In the genomic region with DNA sequence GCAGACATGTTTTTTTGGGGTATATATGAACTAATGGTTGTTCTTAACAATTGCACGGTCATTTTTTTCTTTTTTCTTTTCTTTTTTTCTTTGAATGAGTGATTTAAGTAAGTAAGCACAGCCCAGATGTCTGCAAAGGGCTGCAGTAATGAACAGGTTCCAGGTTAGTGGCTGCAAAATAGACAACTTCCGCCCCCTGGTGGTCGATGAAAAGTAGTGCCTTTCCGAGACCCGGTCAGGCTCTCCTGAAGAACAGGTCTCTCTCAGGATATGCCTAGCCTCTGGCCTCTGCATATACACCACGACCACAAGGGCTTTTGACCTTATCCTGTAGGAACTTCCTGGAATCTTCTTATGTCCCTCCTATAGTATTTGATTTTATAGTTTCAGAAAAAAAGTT, we compare ENCODE assay signal across 8 mouse cellular contexts. TPM values are rescaled to one million over a fixed set of nuclear protein-coding genes. Genes with fewer than 3 reads are reported as not detected.
A peak's percentile ranks its signal among the peaks of the same experiment; 100 is the strongest.
DNase-seq lines count a peak whose midpoint lies in the region; ATAC-seq and TF ChIP-seq lines count a peak whose summit lies in the region.

No protein-coding gene starts in this region.

- 2% methylated on average over 6 of the region's 6 CpGs for WGBS in hindbrain, embryonic 16.5 days

- no peaks in the 10 kb centered on the region for H3K36me3 ChIP-seq in hindbrain, embryonic 16.5 days (ENCODE audit: control insufficient read depth, insufficient read depth, low read length)

- intact Hi-C loops in left cerebral cortex, adult 2 months (cut with DNase I): loop anchor here (1.0 to 2.0 kb wide), 3 partner anchors 111 to 297 kb away; no protein-coding TSS in a partner anchor

- peak overlapping the region; percentile 41 for H3K4me3 ChIP-seq in hindbrain, embryonic 16.5 days (ENCODE audit: low read length)
- H3K4me3 ChIP-seq in left cerebral cortex, adult 2 months: peak overlapping the region; percentile 43

- no peak overlapping the region for H3K27ac ChIP-seq in hindbrain, embryonic 16.5 days (ENCODE audit: low read depth, low read length)
- H3K27ac ChIP-seq in left cerebral cortex, adult 2 months: no peak overlapping the region

- no peaks in the 10 kb centered on the region for H3K4me1 ChIP-seq in hindbrain, embryonic 16.5 days (ENCODE audit: control insufficient read depth, insufficient read depth, low read depth, low read length)

- TF ChIP-seq CTCF in left cerebral cortex, adult 2 months (IDR thresholded peaks at IDR 0.05): peak; percentile 92

- H3K9ac ChIP-seq in hindbrain, embryonic 16.5 days (ENCODE audit: low read depth, low read length): peak overlapping the region; percentile 59; the same call in 1 of the 2 replicates

- H3K9me3 ChIP-seq in hindbrain, embryonic 16.5 days (ENCODE audit: control insufficient read depth, low read length): no peaks in the 10 kb centered on the region

- no peaks in the 10 kb centered on the region; the same call in 1 of the 2 replicates for H3K27me3 ChIP-seq in hindbrain, embryonic 16.5 days (replicated peaks; ENCODE audit: control insufficient read depth, insufficient read depth, low read length)

- ATAC-seq in hindbrain, embryonic 16.5 days: peak; percentile 87
- ATAC-seq in megakaryocyte, adult 5-6 weeks (ENCODE audit: poor library complexity, severe bottlenecking): peak; percentile 69

- H3K4me2 ChIP-seq in hindbrain, embryonic 16.5 days (ENCODE audit: low read length): peak overlapping the region; percentile 67

- peak; percentile 48 for DNase-seq in WW6 (ENCODE audit: low read depth, low spot score)
- peak; percentile 87 for DNase-seq in cerebellum, adult 9-10 months
- DNase-seq in forelimb bud, embryonic 11.5 days (ENCODE audit: low read depth, low spot score): peak; percentile 80
- peak; percentile 79 to 84 for DNase-seq in left cerebral cortex, adult 2 months (ENCODE audit: extremely low spot score in 1 of 2, low spot score in 2 of 2)
- peak; percentile 83 for DNase-seq in right cerebral cortex, postnatal 14 days
- DNase-seq in urinary bladder, postnatal 36 days (ENCODE audit: low spot score in 2 of 2): peak; percentile 77 to 83

RNA-seq across cellular contexts. Expression of gene Ldb3, which starts 18.2 kb away (rescaled TPM):
- 1.2 and 5.6 TPM in 2 replicates for polyA plus RNA-seq in hindbrain, embryonic 16.5 days (2015; fragmentation: Nextera tagmentation; extraction: Ambion mirVana)
- 1 to 10 TPM; 2.5 to 2.6 TPM for total RNA-seq in left cerebral cortex, adult 2 months (2021)
- not detected in 2 replicates for total RNA-seq in megakaryocyte, adult 5-6 weeks (2015)
- total RNA-seq in megakaryocyte, adult 5-6 weeks (2017): not detected in 2 replicates

RNA-seq across cellular contexts. Expression of gene Opn4, which starts 29.6 kb away (rescaled TPM):
- polyA plus RNA-seq in hindbrain, embryonic 16.5 days (2015; fragmentation: Nextera tagmentation; extraction: Ambion mirVana): 0.27 TPM in 1 of 2 replicates, not detected in the other
- total RNA-seq in left cerebral cortex, adult 2 months (2021): not detected
- total RNA-seq in megakaryocyte, adult 5-6 weeks (2015): not detected in 2 replicates
- total RNA-seq in megakaryocyte, adult 5-6 weeks (2017): not detected in 2 replicates

RNA-seq across cellular contexts. Expression of gene 9230112D13Rik, which starts 47.7 kb away (rescaled TPM):
- polyA plus RNA-seq in hindbrain, embryonic 16.5 days (2015; fragmentation: Nextera tagmentation; extraction: Ambion mirVana): not detected in 2 replicates
- not detected for total RNA-seq in left cerebral cortex, adult 2 months (2021)
- not detected in 2 replicates for total RNA-seq in megakaryocyte, adult 5-6 weeks (2015)
- total RNA-seq in megakaryocyte, adult 5-6 weeks (2017): not detected in 2 replicates
